Mouse (Mus musculus) myocyte (in vitro differentiated cells): ENCODE measurements around the gene Gpr137c. TPM values are rescaled to one million over a fixed set of nuclear protein-coding genes. Genes with fewer than 3 reads are reported as not detected.

Experiments used
- H3K27me3 ChIP-seq: one replicate; pipeline ENCODE4 v1.6.1; 2011; ENCODE audit not compliant: control insufficient read depth, insufficient read depth, insufficient read length
- H3K36me3 ChIP-seq: one replicate; pipeline ENCODE4 v1.6.1; 2011; ENCODE audit not compliant: control insufficient read depth, insufficient read depth
- H3K4me2 ChIP-seq: one replicate; pipeline ENCODE4 v1.6.1; 2011; ENCODE audit warnings: low read depth, control low read depth
- H3K4me3 ChIP-seq: one replicate; pipeline ENCODE4 v1.5.1; 2011; ENCODE audit warnings: mild to moderate bottlenecking, control low read depth, moderate library complexity
- H3K79me2 ChIP-seq: one replicate; pipeline ENCODE4 v1.6.1; 2011; ENCODE audit not compliant: control insufficient read depth, insufficient read depth
- H3ac ChIP-seq: one replicate; pipeline ENCODE4 v1.6.1; 2011; ENCODE audit not compliant: control insufficient read depth, insufficient read length
- CEBPB ChIP-seq: IDR thresholded peaks from 2 replicates; pipeline ENCODE4 v1.6.1; 2011; ENCODE audit warnings: mild to moderate bottlenecking, moderate library complexity; ENCODE audit not compliant: poor library complexity, insufficient read depth, severe bottlenecking
- E2F4 ChIP-seq: IDR thresholded peaks from one replicate; pipeline ENCODE4 v1.6.1; 2011; ENCODE audit warnings: mild to moderate bottlenecking, control low read depth, moderate library complexity; ENCODE audit not compliant: insufficient read depth
- MAX ChIP-seq: IDR thresholded peaks from one replicate; pipeline ENCODE4 v1.6.1; 2011; ENCODE audit warnings: low read depth, mild to moderate bottlenecking, control low read depth
- MYOD1 ChIP-seq, 3 experiments: IDR thresholded peaks; one replicate each; pipeline ENCODE4 v1.6.1; 2011; ENCODE audit warnings: control low read depth in 2 of 3, low read depth in 2 of 3, mild to moderate bottlenecking in 2 of 3, moderate library complexity in 1 of 3; ENCODE audit not compliant: insufficient read length in 2 of 3, control insufficient read depth in 1 of 3
- MYOG ChIP-seq, 3 experiments: IDR thresholded peaks; one replicate each; pipeline ENCODE4 v1.6.1; 2011; ENCODE audit warnings: control low read depth in 2 of 3, low read depth in 2 of 3, mild to moderate bottlenecking in 2 of 3; ENCODE audit not compliant: insufficient read length in 2 of 3, control insufficient read depth in 1 of 3, insufficient read depth in 1 of 3
- POLR2A ChIP-seq: IDR thresholded peaks from one replicate; pipeline ENCODE4 v1.6.1; 2011; ENCODE audit warnings: low read depth, mild to moderate bottlenecking, control low read depth, moderate library complexity; ENCODE audit not compliant: insufficient read length
- POLR2AphosphoS2 ChIP-seq: IDR thresholded peaks from one replicate; pipeline ENCODE4 v1.6.1; 2011; ENCODE audit warnings: low read depth, control low read depth; ENCODE audit not compliant: insufficient read length
- REST ChIP-seq: IDR thresholded peaks from one replicate; pipeline ENCODE4 v1.6.1; 2011; ENCODE audit warnings: mild to moderate bottlenecking, control low read depth, moderate library complexity; ENCODE audit not compliant: insufficient read depth, insufficient read length
- SRF ChIP-seq: IDR thresholded peaks from one replicate; pipeline ENCODE4 v1.6.1; 2011; ENCODE audit warnings: low read depth; ENCODE audit not compliant: control insufficient read depth, insufficient read length
- TCF12 ChIP-seq: IDR thresholded peaks from one replicate; pipeline ENCODE4 v1.6.1; 2011; ENCODE audit warnings: mild to moderate bottlenecking, control low read depth; ENCODE audit not compliant: poor library complexity, insufficient read depth, severe bottlenecking
- TCF3 ChIP-seq: IDR thresholded peaks from one replicate; pipeline ENCODE4 v1.6.1; 2011; ENCODE audit warnings: low read depth, control low read depth; ENCODE audit not compliant: insufficient read length
- USF1 ChIP-seq: IDR thresholded peaks from one replicate; pipeline ENCODE4 v1.6.1; 2011; ENCODE audit warnings: low read depth, mild to moderate bottlenecking, control low read depth, moderate library complexity
- polyA plus RNA-seq: library from polyadenylated mRNA; unstranded; fragments of >200 nt; fragmentation: generic; extraction: Trizol; gene quantifications from one replicate; pipeline ENCODE4 v1.2.1, GENCODE M21; 2012; ENCODE audit warnings: missing spikeins

The Gpr137c gene
- polyA plus RNA-seq, 1 experiment = 0.18 TPM

- Histone ChIP-seq H3ac (no peak overlapping the region), H3K27me3 (no peaks in the 10 kb centered on the region), H3K4me2 (no peak overlapping the region), H3K79me2 (no peaks in the 10 kb centered on the region), H3K36me3 (no peaks in the 10 kb centered on the region), H3K4me3 (no peak overlapping the region)
- no peak for TF ChIP-seq MYOD1 (IDR thresholded peaks at IDR 0.05; ENCODE audit: control insufficient read depth in 1 of 3, insufficient read length in 2 of 3, low read depth in 2 of 3)
- no peak for TF ChIP-seq SRF
- TF ChIP-seq TCF12 = no peak
- TF ChIP-seq E2F4 = no peak
- no peak for TF ChIP-seq POLR2AphosphoS2
- no peak for TF ChIP-seq USF1
- no peak for TF ChIP-seq TCF3
- no peak for TF ChIP-seq MAX
- no peak for TF ChIP-seq REST
- no peak for TF ChIP-seq CEBPB
These were observed 22.1 kb downstream of the Gpr137c start for GRCm38 (mm10) chr14:45241613-45242012.

- Histone ChIP-seq H3K79me2 (no peaks in the 10 kb centered on the region), H3K27me3 (no peaks in the 10 kb centered on the region), H3ac (no peak overlapping the region), H3K36me3 (no peaks in the 10 kb centered on the region), H3K4me3 (no peak overlapping the region), H3K4me2 (no peak overlapping the region)
- TF ChIP-seq TCF3 = no peak
- no peak for TF ChIP-seq POLR2AphosphoS2
- TF ChIP-seq E2F4 = no peak
- TF ChIP-seq USF1 = no peak
- TF ChIP-seq SRF = no peak
- TF ChIP-seq REST = no peak
- no peak for TF ChIP-seq MYOG (IDR thresholded peaks at IDR 0.05; ENCODE audit: control insufficient read depth in 1 of 3, insufficient read depth in 1 of 3, insufficient read length in 2 of 3, low read depth in 2 of 3)
- no peak for TF ChIP-seq MYOD1 (IDR thresholded peaks at IDR 0.05; ENCODE audit: control insufficient read depth in 1 of 3, insufficient read length in 2 of 3, low read depth in 2 of 3)
- no peak for TF ChIP-seq TCF12
- TF ChIP-seq POLR2A = no peak
- no peak for TF ChIP-seq MAX
- no peak for TF ChIP-seq CEBPB
These were observed 32.1 kb downstream of the Gpr137c start for GRCm38 (mm10) chr14:45251548-45252076.

- no peak overlapping the region for H3K4me2 ChIP-seq
These were observed 44.5 kb downstream of the Gpr137c start for GRCm38 (mm10) chr14:45263831-45264592.

GRCm38 (mm10) chr14:45275816-45276215, 56.3 kb downstream of the Gpr137c start:
- no peak overlapping the region for H3K4me2 ChIP-seq
- no peaks in the 10 kb centered on the region for H3K27me3 ChIP-seq
- TF ChIP-seq TCF3 (no peak), TCF12 (no peak), MYOD1 (IDR thresholded peaks at IDR 0.05; ENCODE audit: control insufficient read depth in 1 of 3, insufficient read length in 2 of 3, low read depth in 2 of 3) (no peak), MAX (no peak), MYOG (IDR thresholded peaks at IDR 0.05; ENCODE audit: control insufficient read depth in 1 of 3, insufficient read depth in 1 of 3, insufficient read length in 2 of 3, low read depth in 2 of 3) (no peak), REST (no peak), SRF (no peak), USF1 (no peak), E2F4 (no peak), CEBPB (no peak), POLR2AphosphoS2 (no peak), POLR2A (no peak)
- no peaks in the 10 kb centered on the region for H3K79me2 ChIP-seq
- H3K36me3 ChIP-seq = no peaks in the 10 kb centered on the region
- no peak overlapping the region for H3K4me3 ChIP-seq
- no peak overlapping the region for H3ac ChIP-seq

More at GRCm38 (mm10) chr14:45263831-45264592, 44.5 kb downstream of the Gpr137c start:
- TF ChIP-seq POLR2AphosphoS2 (no peak), MAX (no peak), MYOD1 (IDR thresholded peaks at IDR 0.05; ENCODE audit: control insufficient read depth in 1 of 3, insufficient read length in 2 of 3, low read depth in 2 of 3) (no peak), E2F4 (no peak), REST (no peak), TCF12 (no peak), CEBPB (no peak), POLR2A (no peak), SRF (no peak)
- Histone ChIP-seq H3K36me3 (no peaks in the 10 kb centered on the region), H3K79me2 (no peaks in the 10 kb centered on the region), H3ac (no peak overlapping the region), H3K4me3 (no peak overlapping the region), H3K27me3 (no peaks in the 10 kb centered on the region)
